Mouse (Mus musculus): ENCODE results near the gene Timd2. TPM values are rescaled to one million over a fixed set of nuclear protein-coding genes. Genes with fewer than 3 reads are reported as not detected.
"Not testable (repeated sequence)": the region's sequence is repeated elsewhere in the genome, so short reads cannot be mapped to it uniquely, and the experiment has no call there.

Timd2 gene
- polyA plus RNA-seq, 1 experiment, result 1.6 TPM

- 90% methylated on average over 3 of the region's 3 CpGs for WGBS
- DNase-seq (ENCODE audit: low read depth, low spot score), result no peak
Observed at GRCm38 (mm10) chr11:46667105-46667504, 39.8 kb downstream of the Timd2 start.

GRCm38 (mm10) chr11:46665599-46666522 is 41.0 kb downstream of the Timd2 start:
- WGBS, result 67% methylated on average over 6 of the region's 6 CpGs
- no peak for DNase-seq (ENCODE audit: low read depth, low spot score)

DNA sequence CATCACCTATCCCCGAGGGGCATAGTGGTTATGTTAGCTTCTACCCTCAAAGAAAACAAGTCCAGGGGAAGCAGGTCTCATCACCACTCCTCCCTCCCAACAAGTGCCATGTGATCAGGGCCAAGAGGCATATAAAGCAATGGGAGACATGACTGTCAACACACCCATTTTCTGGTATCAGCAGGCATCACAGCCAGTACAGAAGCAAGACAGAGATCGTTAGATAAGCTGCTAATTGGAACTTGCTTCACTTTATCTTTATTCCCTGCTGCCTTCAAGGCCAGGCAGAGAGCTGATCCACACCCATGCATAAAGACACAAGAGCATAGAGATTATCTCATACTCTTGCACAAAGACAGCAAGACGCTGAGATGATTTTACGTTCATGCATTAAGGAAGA is 43.6 kb downstream of the Timd2 start:
- no peak for DNase-seq (ENCODE audit: low read depth, low spot score)
- WGBS, result 52% methylated on average over 4 of the region's 4 CpGs

GRCm38 (mm10) chr11:46652476-46652875 is 54.4 kb downstream of the Timd2 start:
- DNase-seq (ENCODE audit: low read depth, low spot score), result no peak
- 83% methylated on average over 3 of the region's 3 CpGs for WGBS

DNA sequence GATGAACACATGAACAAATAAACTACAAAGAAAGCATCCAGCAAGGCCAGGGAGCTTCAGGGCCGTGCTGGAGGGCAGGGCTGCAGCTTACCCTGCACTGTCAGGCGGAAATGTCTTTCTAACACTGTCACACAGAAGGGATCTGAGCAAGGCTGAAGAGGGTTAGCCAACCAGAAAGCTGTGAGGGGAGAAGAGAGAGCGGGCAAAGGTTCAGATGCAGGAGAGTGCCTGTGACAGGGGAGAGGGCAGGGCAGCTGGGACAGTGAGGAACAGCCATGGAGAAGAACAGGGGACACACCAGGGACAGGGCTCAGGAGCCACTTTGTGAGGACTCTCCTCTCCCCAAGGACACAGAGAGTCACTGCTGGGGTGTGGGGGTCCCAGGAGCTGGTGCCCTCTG is 57.2 kb downstream of the Timd2 start:
- 63% methylated on average over 3 of the region's 3 CpGs for WGBS
- DNase-seq (ENCODE audit: low read depth, low spot score), result not testable (repeated sequence)

GRCm38 (mm10) chr11:46644824-46645223 is 62.0 kb downstream of the Timd2 start:
- 79% methylated on average over 1 of the region's 1 CpGs for WGBS
- no peak for DNase-seq (ENCODE audit: low read depth, low spot score)

GRCm38 (mm10) chr11:46636568-46636967 is 70.3 kb downstream of the Timd2 start:
- WGBS, result 74% methylated on average over 3 of the region's 3 CpGs

GRCm38 (mm10) chr11:46635516-46635915 is 71.3 kb downstream of the Timd2 start:
- WGBS, result 77% methylated on average over 4 of the region's 4 CpGs
- not testable (repeated sequence) for DNase-seq (ENCODE audit: low read depth, low spot score)

More at GRCm38 (mm10) chr11:46636568-46636967, 70.3 kb downstream of the Timd2 start:
- DNase-seq (ENCODE audit: low read depth, low spot score), result no peak

DNA sequence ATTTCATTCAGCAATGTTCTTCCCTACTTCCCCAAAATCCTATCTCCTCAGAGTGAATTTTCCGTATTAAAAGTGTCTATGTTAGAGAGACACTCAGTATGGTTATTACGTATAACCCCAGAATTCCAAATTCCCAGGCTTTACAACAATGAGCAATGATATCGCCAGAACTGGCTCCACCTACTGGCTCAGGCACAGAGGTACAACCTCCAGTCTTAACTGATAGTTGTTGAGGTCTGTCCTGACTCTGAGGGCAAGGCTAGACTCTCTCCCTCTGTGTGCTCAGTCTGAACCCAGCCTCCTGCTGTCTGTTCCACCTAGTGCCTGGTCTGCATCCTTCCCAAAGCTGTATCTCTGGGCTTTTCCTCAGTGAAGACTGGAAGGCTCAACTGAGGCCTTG is 75.2 kb downstream of the Timd2 start:
- DNase-seq (ENCODE audit: low read depth, low spot score), result no peak
- 30% methylated on average over 3 of the region's 3 CpGs for WGBS

GRCm38 (mm10) chr11:46629211-46629795 is 77.6 kb downstream of the Timd2 start, which contains the start of gene Dppa1:
TSS of gene Dppa1 (minus strand) at chr11:46629261.
- DNase-seq (ENCODE audit: low read depth, low spot score), result no peak
- WGBS, result 52% methylated on average over 2 of the region's 2 CpGs

DNA sequence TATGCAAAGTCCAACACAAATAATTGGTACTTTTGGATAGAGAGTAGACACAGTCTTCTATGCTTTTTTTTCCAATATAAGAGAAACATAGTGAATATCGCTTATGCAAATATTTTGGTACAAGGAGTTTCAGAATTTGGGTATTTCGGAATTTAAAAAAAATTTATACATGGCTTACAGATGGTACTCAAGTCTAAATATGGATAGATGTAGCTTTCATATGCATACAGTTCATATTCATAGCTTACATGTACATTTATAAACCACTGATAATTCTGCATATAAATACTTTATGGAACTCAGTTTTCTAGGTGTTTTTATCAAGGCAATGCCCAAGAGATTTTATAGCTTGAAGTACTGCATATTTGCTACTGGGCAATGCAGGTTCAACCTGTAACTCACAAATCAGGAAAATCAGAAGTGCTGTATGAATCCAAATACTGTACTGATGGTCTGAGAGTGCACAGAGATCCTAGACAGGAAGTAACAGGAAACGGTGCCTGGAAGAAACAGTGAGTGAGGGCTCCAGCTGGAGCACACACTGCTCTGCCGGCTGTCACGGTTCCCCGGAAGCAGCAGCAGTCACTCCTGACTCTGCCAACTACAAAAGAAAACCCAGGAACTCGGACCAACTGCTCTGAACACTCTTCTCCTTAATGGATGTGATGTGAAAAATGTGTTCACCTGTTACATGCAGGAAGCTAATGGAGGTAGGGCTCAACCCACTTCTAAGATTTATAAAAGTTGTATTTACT is 86.3 kb downstream of the Timd2 start:
- no peak for DNase-seq (ENCODE audit: low read depth, low spot score)
- 58% methylated on average over 7 of the region's 7 CpGs for WGBS

GRCm38 (mm10) chr11:46619929-46620328 is 86.9 kb downstream of the Timd2 start:
- WGBS, result 67% methylated on average over 1 of the region's 1 CpGs

More at GRCm38 (mm10) chr11:46619929-46620328, 86.9 kb downstream of the Timd2 start:
- DNase-seq (ENCODE audit: low read depth, low spot score), result no peak

Other genes starting within 250 kb of the Timd2 start
- not detected in 2 replicates for gene Gm12169, start 182.8 kb downstream of the Timd2 start, polyA plus RNA-seq (2012; rRNA removed)
- not detected in 2 replicates for gene BC053393, start 135.5 kb downstream of the Timd2 start, polyA plus RNA-seq (2012; rRNA removed)
- not detected in 2 replicates for gene Dppa1, start 77.8 kb downstream of the Timd2 start, polyA plus RNA-seq (2012; rRNA removed)
- 0.30 and 0.58 TPM in 2 replicates for gene Havcr1, start 28.0 kb upstream of the Timd2 start, polyA plus RNA-seq (2012; rRNA removed)
- 1.0 and 1.5 TPM in 2 replicates for gene Timd4, start 103.7 kb upstream of the Timd2 start, polyA plus RNA-seq (2012; rRNA removed)